Mouse (Mus musculus): ENCODE results near the gene Dock3.
"Not testable (repeated sequence)": the region's sequence is repeated elsewhere in the genome, so short reads cannot be mapped to it uniquely, and the experiment has no call there.

Gene Dock3

DNA sequence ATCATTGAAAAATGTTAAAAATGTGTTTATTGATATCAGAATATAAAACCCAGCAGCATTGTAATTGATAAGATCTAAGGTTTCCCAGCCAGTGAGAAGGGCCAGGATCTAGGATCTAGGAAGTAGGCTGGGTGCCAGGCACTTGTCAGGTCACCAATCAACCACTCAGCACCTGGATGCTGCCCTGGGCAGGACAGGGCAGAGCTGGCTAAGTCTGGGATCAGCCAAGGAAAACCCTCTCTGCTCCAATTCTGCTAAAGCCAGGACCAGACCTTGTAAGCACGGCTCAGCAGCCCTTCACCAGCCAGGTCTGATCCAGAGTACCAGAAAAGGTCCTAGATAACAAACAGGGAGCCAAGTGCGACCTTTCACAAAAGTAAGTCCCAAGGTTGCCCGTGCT, 23.2 kb upstream of the Dock3 start:
- DNase-seq = peak; percentile 66

DNA sequence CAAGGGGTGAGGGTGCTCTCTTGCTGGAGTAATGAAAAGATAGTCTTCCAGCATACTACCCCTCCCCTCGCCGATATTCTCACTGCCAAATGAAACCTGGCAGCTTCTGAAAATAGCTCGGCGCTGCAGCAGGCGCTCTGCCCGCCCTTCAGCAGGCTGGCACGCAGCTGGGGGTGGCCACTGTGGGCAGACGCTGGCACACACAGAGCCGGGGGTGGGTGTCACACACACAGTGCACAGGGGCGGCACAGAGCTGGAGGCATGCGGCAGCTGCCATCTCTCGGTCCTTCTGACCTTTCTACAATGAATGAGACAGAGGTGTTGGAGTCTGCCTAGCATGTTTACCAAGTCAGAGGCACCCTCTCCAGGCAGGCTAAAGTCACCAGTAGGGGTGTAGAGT, 22.8 kb upstream of the Dock3 start:
- DNase-seq = peak; percentile 52

DNA sequence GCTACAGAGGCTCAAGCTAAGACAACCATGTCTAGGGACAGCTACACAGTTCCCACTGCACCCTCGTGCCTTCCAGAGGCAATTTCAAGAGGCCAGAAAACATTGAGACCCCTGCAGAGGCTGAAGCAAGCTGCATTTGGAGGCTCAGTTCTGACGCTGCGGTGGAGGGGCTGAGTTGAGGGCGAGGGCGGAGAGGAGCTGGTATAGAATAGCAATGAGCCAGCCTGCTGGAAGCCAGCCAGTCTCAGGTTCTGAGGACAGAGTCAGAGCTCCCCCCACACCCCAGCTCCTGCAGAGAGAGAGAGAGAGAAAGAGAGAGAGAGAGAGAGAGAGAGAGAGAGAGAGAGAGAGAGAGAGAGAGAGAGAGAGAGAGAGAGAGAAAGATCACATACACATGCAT, 20.5 kb upstream of the Dock3 start:
- no peak for DNase-seq

DNA sequence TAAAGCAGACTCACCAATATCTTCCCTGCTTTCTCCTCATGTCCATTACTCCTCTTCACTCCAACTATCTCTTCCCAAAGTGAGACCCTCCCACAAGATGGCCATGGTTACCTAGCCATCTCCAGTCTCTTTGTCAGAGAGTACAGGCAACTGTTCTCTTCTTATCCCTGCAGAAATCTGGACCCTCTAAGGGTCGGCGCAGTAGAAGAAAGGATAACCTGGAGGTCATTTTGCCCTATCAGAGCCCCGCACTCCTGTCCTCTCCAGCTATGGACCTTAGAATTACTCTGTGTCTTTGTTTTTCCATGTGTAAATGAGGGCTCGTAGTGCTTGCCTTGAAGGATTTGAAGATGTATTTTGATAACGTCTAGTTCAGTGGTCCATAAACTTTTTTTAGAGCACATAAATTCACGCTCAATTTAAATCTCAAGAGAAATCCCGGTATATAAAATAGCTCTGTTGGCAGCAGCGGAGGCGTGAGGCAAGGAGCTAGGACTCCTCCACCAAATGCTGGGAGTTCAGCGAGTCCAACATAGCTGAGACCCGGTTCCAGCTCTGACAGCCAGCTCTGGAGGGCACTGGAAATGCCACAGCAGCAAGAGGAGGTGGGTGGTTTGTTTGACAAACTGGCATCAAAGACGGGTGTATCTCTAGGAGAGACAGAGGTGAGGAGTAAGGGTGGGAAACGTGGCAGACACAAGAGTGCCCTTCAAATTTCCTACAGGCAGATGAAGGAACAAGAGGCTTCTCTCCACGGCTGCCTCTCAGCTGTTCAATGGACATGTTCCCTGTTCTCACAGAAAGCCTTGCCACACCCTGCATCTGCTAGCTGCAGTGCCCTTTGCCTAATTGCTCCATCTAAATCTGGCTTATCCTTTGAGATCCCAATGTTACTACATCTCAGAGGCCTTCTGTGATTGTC, 19.0 kb upstream of the Dock3 start:
- no peak for DNase-seq

DNA sequence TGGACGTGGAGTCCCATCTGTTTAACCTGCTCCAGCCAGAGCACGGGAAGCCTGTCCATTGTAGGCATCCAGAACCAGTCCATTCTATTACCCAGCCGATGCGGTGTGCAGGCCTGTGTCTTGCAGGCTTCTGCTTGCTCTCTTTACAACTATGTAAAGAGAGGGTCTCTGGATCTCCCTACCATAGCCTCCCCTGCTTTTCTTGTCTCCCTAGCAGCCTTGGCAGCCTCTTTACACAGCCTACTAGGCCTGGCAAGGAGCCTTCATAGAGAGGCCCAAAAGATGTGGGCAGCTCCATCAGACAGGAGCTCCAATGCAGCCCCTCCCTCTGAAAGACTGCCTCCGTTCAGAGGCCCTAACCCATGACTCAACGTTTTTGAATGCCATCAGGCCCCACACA, 17.4 kb upstream of the Dock3 start:
- no peak for DNase-seq

DNA sequence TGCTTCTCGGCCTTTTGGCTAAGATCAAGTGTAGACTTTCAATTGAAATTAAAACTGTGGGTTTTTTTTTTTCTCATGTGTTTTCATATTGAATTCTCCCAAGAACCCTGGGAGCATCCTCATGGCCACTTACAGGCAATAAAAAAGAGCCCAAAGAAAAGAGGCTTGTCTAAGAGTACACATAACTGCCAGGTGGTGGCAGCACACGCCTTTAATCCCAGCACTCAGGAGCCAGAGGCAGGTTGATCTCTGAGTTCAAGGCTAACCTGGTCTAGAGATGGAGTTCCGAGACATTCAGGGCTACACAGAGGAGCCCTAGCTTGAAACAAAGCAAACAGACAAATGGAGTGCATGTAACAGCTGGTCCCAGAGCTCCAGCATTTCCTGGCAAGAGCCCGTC, 14.5 kb upstream of the Dock3 start:
- peak; percentile 36 for DNase-seq

DNA sequence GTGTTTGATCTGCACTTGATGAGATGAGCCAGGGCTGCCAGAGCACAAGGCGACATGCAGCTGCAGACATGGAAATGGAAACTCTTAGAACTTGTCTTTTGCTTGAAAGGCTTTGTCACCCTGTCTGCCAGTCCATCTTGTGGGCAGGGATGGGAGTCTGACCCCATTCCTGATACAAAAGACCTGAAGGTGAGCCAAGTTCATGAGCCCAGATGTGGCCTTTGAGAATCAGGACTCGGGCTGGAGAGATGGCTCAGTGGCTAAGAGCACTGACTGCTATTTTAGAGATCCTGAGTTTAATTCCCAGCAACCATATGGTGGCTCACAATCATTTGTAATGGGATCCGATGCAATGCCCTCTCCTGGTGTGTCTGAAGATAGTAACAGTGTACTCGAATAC, 13.6 kb upstream of the Dock3 start:
- DNase-seq = no peak

DNA sequence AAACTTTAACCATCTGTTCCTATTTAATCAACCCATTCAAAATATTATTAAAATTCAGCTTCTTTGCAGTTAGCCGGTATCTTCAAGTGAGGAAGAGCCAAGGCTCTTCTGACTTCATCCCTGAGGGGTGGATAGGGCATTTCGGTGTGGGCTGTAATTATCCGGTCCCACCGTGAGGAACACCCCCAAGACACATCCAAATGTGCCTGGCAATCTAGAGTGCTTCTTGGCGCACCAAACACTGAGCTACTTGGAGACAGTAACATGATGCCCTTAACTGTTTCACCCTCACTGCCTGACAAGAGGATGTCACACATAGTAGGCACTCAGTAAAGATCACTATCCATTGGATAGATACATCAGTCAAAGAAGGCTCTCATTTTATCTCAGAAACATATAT, 4.4 kb upstream of the Dock3 start:
- DNase-seq = no peak

DNA sequence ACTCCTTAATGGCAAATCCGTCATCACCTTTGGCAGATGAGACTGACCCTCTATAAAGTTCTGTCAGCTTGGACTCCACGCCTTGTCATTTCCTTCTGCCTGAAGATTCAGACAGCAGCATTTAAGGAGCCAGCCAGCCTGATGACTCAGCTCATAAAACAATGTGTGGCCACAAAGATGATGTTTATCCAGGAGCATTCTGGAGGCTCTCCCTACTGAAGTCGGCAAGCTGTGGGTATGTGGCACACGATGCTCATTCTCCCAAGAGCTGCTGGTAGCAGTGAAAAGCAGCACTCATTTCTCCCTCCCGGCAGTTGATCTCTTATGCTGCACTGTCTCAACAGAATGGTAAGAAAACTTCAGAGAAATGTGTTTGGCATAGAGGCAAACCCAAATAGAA, 3.6 kb upstream of the Dock3 start:
- no peak for DNase-seq

DNA sequence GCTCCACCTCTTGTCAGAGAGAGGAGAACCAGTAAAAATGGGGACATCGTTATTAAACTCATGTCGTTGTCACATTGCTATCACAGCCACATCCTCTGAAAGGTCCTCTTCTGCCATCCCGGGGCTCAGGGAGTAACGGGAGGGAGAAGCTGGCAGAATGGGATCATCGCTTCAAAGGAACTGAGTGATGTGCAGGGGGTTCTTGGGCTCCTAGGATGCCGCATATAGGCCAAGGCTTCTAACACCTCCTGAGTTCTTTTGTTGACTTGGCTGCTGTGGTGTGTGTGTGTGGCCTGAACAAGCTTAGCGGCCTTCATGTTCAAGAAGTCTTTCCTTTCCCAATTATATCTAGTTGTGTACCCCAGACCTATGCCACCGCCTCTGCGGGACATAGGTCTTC, 431 bp upstream of the Dock3 start:
- no peak for DNase-seq

DNA sequence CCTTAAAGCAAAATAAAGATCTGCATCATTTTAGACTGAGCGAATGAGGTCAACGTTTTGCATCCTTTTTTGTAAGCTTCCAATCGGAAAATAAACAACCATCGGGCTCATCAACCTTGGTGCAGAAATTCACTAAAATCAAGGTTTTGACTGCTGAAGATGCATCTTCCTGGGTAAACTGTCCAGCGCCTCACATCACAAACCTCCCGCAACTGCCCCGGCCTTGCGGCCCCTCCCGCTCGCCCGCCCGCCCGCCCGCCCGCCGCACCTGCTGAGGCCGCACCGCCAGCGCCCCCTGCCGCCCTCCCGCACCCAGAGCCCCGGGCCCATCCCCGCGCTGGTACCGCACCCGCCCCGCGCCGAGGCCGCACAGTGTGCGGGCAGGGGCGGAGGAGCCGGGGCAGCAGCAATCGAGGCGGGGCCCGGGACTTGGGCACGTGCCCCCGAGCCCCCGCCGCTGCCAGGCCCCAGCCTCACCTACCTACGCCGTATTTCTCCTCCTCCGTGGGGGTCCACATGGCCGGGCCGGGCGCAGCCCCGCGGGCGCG, 644 bp downstream of the Dock3 start:
- no peak for DNase-seq

DNA sequence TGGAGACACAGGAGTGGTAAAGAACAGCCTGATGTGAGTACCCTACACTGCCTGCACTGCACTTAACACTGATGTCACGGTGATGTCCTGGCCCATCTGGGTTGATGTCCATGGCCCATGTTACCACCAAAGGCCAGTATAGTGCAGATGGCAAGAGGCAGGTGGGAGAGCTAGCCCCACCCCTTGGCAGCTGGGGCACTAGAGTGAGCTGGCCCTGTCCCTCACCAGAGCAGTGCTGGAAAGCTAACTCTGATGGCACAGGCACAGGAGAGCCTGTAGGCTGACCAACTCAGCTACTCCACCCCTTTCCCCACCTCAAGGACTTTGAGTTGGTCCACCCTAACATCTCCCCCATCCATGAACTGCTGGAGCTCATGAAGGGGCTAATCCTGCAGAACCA, 7.1 kb downstream of the Dock3 start:
- no peak for DNase-seq

DNA sequence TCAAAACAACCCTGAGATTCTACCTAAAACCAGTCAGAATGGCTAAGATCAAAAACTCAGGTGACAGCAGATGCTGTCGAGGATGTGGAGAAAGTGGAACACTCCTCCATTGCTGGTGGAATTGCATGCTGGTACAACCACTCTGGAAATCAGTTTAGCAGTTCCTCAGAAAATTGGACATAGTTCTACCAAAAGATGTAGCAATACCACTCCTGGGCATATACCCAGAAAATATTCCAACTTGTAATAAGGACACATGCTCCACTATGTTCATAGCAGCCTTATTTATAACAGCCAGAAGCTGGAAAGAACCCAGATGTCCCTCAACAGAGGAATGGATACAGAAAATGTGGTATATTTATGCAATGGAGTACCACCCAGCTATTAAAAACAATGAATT, 56.9 kb downstream of the Dock3 start:
- DNase-seq = not testable (repeated sequence)

DNA sequence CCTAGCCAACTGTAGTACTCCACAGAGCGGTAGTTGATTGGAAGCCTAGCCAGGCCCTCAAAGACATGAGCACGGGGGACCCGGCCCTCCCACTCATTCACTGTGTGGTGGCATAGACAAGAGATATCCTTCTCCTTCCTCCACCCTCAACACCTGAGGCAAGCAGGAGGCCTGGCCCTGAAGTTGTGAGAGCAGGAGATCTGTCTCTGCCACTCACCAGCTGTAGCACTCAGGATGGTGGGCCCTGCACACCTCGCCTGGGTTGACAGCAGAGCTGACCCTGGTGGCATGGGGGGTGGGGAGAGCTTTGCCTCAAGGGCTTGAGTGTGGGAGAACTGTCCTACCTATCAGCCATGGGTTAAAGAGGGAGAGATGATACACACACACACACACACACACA, 65.9 kb downstream of the Dock3 start:
- no peak for DNase-seq

DNA sequence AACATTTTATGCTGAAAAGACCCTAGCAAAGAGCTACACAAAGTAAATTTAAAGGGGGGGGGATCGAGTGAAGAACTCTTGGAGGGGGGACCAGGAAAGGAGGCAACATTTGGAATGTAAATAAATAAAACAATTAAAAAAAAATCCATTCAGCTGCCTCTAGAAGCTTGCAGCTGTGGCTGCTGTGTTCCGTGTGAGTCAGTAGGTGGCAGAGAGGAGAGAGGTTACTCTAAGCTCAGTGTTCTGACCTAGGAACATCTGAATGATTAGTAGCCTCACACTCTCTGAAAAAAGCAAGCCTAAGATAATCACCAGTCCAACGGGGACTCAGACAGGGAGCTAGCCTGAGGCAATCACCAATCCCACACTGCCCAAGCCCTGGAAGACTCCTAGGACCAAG, 66.9 kb downstream of the Dock3 start:
- DNase-seq = peak; percentile 5

DNA sequence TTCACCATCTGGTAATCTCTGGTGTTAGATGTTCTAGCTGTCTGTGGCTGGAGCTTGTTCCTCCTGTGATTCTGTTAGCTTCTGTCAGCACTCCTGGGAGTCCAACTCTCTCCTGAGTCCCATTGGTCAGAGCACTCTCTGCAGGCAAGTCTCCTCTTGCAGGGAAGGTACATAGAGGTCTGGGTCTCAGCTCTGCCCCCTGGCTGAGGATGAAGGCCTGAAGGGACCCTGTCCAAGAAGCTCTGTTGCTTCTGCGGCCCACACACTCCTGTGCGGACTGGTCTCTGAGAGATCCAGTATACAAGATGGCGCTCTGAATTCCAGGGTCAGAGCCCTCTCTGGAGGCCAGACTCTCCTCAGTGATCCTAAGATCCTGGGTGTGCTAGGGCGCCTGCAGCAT, 75.3 kb downstream of the Dock3 start:
- not testable (repeated sequence) for DNase-seq

DNA sequence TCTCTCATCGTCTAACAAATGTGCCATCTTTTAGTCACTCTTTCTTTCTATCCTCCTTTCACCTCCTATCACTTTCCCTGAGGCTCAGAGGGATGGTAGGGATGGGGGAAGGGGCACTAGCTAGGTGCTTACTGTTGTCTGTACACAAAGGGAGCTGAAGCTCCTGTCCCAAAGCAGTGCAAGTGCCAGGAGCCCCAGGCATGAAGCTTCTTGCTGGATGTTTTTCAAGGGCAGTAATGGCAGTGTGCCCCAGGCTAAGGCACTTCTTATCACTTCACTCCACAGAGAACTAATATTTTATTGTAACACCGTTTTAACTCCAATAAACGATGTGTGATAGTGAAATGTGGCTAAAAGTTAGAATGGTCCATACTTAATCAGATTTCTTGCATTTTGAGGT, 118.9 kb downstream of the Dock3 start:
- DNase-seq = no peak

DNA sequence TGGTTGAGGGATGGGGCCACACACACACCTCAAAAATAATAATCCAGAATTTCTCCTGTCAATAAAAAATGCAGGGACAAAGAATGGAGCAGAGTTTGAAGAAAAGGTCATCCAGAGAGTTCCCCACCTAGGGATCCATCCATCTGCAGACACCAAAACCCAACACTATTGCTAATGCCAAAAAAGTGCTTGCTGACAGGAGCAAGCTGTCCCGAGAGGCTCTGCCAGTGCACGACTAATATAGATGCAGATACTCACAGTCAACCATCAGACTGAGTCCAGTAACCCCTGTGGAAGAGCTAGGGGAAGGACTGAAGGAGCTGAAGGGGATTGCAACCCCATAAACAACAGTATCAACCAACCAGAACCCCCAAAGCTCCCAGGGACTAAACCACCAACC, 119.7 kb downstream of the Dock3 start:
- no peak for DNase-seq

DNA sequence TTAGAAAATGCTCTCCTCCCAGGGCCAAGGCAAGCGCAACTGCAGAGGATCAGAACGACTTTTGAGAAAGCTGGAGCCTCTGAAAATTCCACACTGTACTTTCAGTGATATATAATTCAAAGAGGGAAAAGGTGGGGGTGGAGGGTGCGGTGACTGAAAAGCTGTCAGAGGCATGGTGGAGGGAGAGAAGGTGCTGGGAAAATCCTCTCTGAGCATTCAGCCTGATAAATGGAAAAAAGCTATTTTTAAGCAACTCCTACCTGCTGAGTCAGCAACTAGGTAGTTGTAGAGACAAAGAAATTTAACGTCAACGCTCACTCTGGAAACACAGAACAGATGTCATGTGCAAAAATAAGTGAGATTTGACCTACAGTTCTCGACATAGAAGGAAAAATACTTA, 132.2 kb downstream of the Dock3 start:
- DNase-seq = no peak

DNA sequence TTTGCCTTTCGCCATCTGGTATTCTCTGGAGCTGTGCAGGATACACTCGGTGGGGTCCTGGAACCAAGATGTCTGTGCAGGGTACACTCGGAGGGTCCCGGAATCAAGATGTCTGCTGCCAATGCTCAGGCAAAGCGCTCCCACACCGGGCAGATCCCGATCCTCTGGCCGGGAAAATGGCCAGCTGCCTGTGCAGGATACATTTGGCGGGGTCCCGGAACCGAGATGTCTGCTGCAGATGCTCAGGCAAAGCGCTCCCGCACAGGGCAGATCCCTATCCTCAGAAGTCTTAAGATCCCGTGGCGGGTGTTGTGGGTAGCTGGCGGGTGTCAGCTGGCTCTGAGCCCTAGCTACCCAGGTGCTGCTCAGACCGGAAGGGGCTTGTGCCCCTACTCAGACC, 142.3 kb downstream of the Dock3 start:
- DNase-seq = not testable (repeated sequence)

DNA sequence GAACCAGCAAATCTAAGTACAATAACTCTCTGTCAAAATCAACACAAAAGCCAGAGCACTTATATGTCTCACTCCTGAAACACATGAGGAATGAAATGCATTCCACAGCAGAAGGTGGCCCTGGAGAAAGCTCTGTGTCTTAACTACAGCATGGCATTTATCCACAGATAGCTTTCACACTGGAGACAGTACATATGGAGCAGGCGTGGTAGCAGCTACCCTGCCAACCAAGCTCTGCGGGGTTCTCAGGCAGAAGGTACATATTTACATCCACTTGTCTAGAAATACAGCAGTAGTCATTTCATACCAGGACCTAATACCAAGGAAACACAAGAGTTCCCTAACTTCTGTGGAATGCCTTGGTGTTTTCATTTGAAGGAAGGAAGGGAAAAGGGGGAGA, 144.2 kb downstream of the Dock3 start:
- DNase-seq = no peak

DNA sequence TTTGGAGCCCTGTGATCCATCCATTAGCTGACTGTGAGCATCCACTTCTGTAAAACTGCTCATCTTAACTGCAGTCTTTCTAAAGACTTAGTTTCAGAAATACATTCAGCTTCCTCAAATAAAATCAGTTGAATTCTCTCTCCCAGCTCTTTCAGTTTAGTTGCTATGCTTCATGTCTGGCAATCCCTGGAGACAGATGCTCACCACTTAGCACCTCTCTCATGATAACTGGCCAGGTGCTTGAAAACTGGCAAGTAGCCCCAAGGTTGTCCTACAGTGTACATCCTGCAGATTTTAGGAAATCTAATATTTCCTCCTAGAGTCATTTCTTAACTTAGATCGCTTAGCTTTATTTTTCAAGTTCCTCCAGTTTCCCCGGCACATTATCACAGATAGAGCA, 193.8 kb downstream of the Dock3 start:
- DNase-seq = no peak

DNA sequence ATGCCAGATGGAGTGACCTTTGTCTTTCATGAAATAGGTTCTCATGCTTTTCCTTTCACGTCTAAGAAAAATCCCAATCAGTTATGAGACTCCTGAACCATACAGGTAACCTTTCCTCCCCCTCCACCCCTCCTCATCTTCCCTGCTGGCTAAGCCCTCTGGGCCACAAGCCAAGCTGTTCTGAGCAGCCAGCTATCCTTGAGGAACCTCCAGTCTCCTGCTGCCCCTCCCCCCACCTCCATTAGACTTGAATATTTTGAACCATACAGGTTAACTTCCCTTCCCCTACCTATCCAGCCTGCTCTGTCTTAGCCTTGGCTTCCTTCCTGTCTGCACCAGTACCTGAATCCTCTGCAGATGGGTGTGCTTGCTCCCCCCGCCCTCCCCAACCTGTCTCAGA, 204.1 kb downstream of the Dock3 start:
- DNase-seq = no peak

DNA sequence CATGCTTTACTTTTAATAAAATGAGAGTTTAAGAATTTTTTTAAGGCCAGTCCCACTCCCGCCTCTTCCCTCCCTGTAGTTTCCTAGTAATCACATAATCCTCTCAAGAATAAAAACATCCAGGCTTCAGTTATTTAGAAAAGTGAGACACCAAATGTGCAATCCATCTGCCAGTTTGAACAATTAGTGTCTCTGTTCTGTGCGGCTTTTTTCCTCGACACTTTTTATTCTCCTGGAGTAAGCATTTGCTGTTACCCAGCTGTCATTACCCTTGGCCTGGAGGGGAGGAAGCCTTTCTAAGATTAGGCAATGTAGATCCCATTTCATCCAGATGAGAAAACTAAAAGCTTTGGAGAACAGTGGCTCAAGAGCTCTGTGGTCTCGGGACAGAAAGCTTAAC, 221.9 kb downstream of the Dock3 start:
- no peak for DNase-seq

DNA sequence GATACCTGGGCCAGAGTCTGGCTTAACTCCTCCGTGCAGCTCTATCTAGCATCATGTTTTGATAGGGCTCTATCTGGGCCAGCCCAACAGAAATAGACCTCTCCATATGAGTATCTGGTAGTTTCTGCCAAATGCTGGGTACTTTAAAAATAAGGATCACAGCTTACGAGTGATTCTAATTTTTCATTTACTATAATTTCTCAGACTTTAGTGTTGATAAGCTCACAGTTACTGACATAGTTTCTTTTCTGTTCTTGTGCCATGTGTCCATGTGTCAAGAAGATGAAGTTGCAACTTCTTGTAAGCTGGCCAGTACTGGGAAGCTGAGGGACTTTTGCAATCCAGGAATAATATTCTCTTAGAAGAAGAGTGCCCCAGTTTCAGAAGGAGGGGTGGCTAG, 228.5 kb downstream of the Dock3 start:
- DNase-seq = no peak

All from kidney, adult 9 months (tissue).